Mouse (Mus musculus) 3T3-L1 (cell line): ENCODE measurements at regions not wholly inside any gene's neighbourhood (a gene's known extent, or its start where the extent isn't known, plus 50 kb on each side); places are given as distances from the start of the nearest gene placed in this dataset.

Experiments
- DNase-seq: peaks from one replicate; pipeline ENCODE4 v3.0.0-alpha.2; 2015; ENCODE audit warnings: low read depth, low spot score

- no peak for DNase-seq
Observed at GRCm38 (mm10) chr9:33007456-33008063, 371.5 kb downstream of the Ets1 start.

GRCm38 (mm10) chr9:33011241-33011640 lies 375.2 kb downstream of the Ets1 start:
- no peak for DNase-seq

- DNase-seq = no peak
Observed at GRCm38 (mm10) chr9:33035401-33035800, 399.4 kb downstream of the Ets1 start.

GRCm38 (mm10) chr9:33039221-33039790 lies 403.3 kb downstream of the Ets1 start:
- no peak for DNase-seq

- DNase-seq = no peak
Observed at GRCm38 (mm10) chr9:33050789-33051188, 414.8 kb downstream of the Ets1 start.

GRCm38 (mm10) chr9:33060636-33061264 lies 424.7 kb downstream of the Ets1 start:
- DNase-seq = no peak

GRCm38 (mm10) chr9:33062476-33062875 lies 426.5 kb downstream of the Ets1 start:
- DNase-seq = peak; percentile 21

- DNase-seq = no peak
Observed at GRCm38 (mm10) chr9:33065331-33065730, 429.3 kb downstream of the Ets1 start.

- no peak for DNase-seq
Observed at GRCm38 (mm10) chr9:33067521-33067920, 431.5 kb downstream of the Ets1 start.

- no peak for DNase-seq
Observed at GRCm38 (mm10) chr9:33070116-33070515, 434.1 kb downstream of the Ets1 start.

GRCm38 (mm10) chr9:33080271-33080670 lies 444.2 kb downstream of the Ets1 start:
- peak; percentile 36 for DNase-seq

GRCm38 (mm10) chr9:33080774-33081173 lies 444.8 kb downstream of the Ets1 start:
- peak; percentile 74 for DNase-seq

GRCm38 (mm10) chr9:33089977-33090376 lies 454.0 kb downstream of the Ets1 start:
- no peak for DNase-seq

- no peak for DNase-seq
Observed at GRCm38 (mm10) chr9:33091664-33092063, 455.6 kb downstream of the Ets1 start.

GRCm38 (mm10) chr9:33095654-33096053 lies 459.6 kb downstream of the Ets1 start:
- DNase-seq = peak; percentile 90

- DNase-seq = peak; percentile 21
Observed at GRCm38 (mm10) chr9:33101206-33101605, 465.2 kb downstream of the Ets1 start.

- DNase-seq = no peak
Observed at GRCm38 (mm10) chr9:33104623-33105074, 468.6 kb downstream of the Ets1 start.

- DNase-seq = peak; percentile 96
Observed at GRCm38 (mm10) chr9:33123841-33124240, 487.8 kb downstream of the Ets1 start.

- DNase-seq = peak; percentile 86
Observed at GRCm38 (mm10) chr9:33152186-33152585, 516.2 kb downstream of the Ets1 start.

GRCm38 (mm10) chr9:33168159-33168558 lies 532.1 kb downstream of the Ets1 start:
- peak; percentile 60 for DNase-seq

GRCm38 (mm10) chr9:33169093-33169492 lies 533.1 kb downstream of the Ets1 start:
- DNase-seq = peak; percentile 46

- DNase-seq = no peak
Observed at GRCm38 (mm10) chr9:33180066-33180465, 544.0 kb downstream of the Ets1 start.

- DNase-seq = peak; percentile 62
Observed at GRCm38 (mm10) chr9:33187187-33187586, 551.2 kb downstream of the Ets1 start.
